Mouse (Mus musculus) CH12.LX (cell line): ENCODE data around the gene H2al1e. TPM values are rescaled to one million over a fixed set of nuclear protein-coding genes. Genes with fewer than 3 reads are reported as not detected.

ENCODE experiments used
- DNase-seq: peaks from one replicate; pipeline ENCODE4 v3.0.0-alpha.2; 2013; ENCODE audit errors: extremely low read depth
- H3K27ac ChIP-seq: 2 replicates; pipeline ENCODE4 v1.5.1; 2012; ENCODE audit warnings: low read depth, mild to moderate bottlenecking, control low read depth, moderate library complexity; ENCODE audit not compliant: insufficient read depth
- H3K27me3 ChIP-seq: replicated peaks from 2 replicates; pipeline ENCODE3; 2012; ENCODE audit warnings: inconsistent platforms
- H3K36me3 ChIP-seq, 2 experiments: replicated peaks in 1 of 2; 2 replicates each; pipeline versions ENCODE3 to v1.6.1; 2012; ENCODE audit warnings: inconsistent platforms in 1 of 2, low read length in 1 of 2, mild to moderate bottlenecking in 1 of 2, mixed read lengths in 1 of 2, moderate library complexity in 1 of 2; ENCODE audit not compliant: control insufficient read depth in 1 of 2, insufficient read depth in 1 of 2
- H3K4me1 ChIP-seq, 2 experiments: 2 replicates each; pipeline ENCODE4 v1.6.1; 2012; ENCODE audit warnings: inconsistent platforms in 1 of 2, moderate library complexity in 1 of 2; ENCODE audit not compliant: insufficient read depth in 2 of 2, control insufficient read depth in 1 of 2
- H3K4me2 ChIP-seq: 2 replicates; pipeline ENCODE4 v1.6.1; 2012; ENCODE audit warnings: low read depth, mild to moderate bottlenecking, control low read depth; ENCODE audit not compliant: poor library complexity, insufficient read depth, severe bottlenecking
- H3K4me3 ChIP-seq, 3 experiments: fragments of 150-350 bp in 1 of 3; sonication (generic) in 1 of 3; replicated peaks in 1 of 3; 2 replicates each; pipeline versions ENCODE3 to v1.5.1; 2011 to 2012; ENCODE audit warnings: low read depth in 2 of 3, low read length in 2 of 3, mild to moderate bottlenecking in 2 of 3, moderate library complexity in 2 of 3, control low read depth in 1 of 3, improper control_type of control experiment in 1 of 3, inconsistent platforms in 1 of 3, mixed read lengths in 1 of 3; ENCODE audit not compliant: poor library complexity in 1 of 3
- H3K79me2 ChIP-seq: replicated peaks from 2 replicates; pipeline ENCODE4 v1.6.1; 2012; ENCODE audit warnings: mild to moderate bottlenecking, moderate library complexity; ENCODE audit not compliant: control insufficient read depth, poor library complexity, insufficient read depth, severe bottlenecking; ENCODE audit errors: extremely low read depth
- H3K9ac ChIP-seq: 2 replicates; pipeline ENCODE4 v1.6.1; 2012; ENCODE audit warnings: low read depth, mild to moderate bottlenecking, control low read depth, moderate library complexity; ENCODE audit not compliant: insufficient read depth
- H3K9me3 ChIP-seq: replicated peaks from 2 replicates; pipeline ENCODE3; 2012; ENCODE audit warnings: low read length, inconsistent platforms, mixed read lengths
- CHD1 ChIP-seq: IDR thresholded peaks from 2 replicates; pipeline ENCODE4 v1.6.1; 2012; ENCODE audit warnings: low read depth, low read length, improper control_type of control experiment, inconsistent platforms
- CHD2 ChIP-seq: IDR thresholded peaks from 2 replicates; pipeline ENCODE4 v1.6.1; 2011; ENCODE audit warnings: low read length, improper control_type of control experiment
- EP300 ChIP-seq: IDR thresholded peaks from 2 replicates; pipeline ENCODE4 v1.6.1; 2011; ENCODE audit warnings: low read length, improper control_type of control experiment
- HCFC1 ChIP-seq: IDR thresholded peaks from 2 replicates; pipeline ENCODE4 v1.6.1; 2012; ENCODE audit warnings: low read depth, mild to moderate bottlenecking, inconsistent platforms, low read length, improper control_type of control experiment
- JUND ChIP-seq: conservative IDR thresholded peaks from 2 replicates; pipeline ENCODE4 v1.6.1; 2011; ENCODE audit warnings: low read depth, low read length, improper control_type of control experiment
- KAT2A ChIP-seq: IDR thresholded peaks from 2 replicates; pipeline ENCODE4 v1.6.1; 2012; ENCODE audit warnings: low read length, improper control_type of control experiment, inconsistent platforms; ENCODE audit not compliant: insufficient replicate concordance
- MAX ChIP-seq: IDR thresholded peaks from 2 replicates; pipeline ENCODE4 v1.6.1; 2011; ENCODE audit warnings: low read length, improper control_type of control experiment
- MAZ ChIP-seq: IDR thresholded peaks from 2 replicates; pipeline ENCODE4 v1.6.1; 2012; ENCODE audit warnings: low read depth, mild to moderate bottlenecking, inconsistent platforms, low read length, improper control_type of control experiment, moderate library complexity
- MEF2A ChIP-seq: IDR thresholded peaks from 2 replicates; pipeline ENCODE4 v1.6.1; 2014; ENCODE audit warnings: low read depth, mild to moderate bottlenecking, inconsistent platforms, low read length, improper control_type of control experiment, borderline replicate concordance
- MYC ChIP-seq: IDR thresholded peaks from 2 replicates; pipeline ENCODE4 v1.6.1; 2011; ENCODE audit warnings: low read depth, mild to moderate bottlenecking, improper control_type of control experiment, low read length
- POLR2A ChIP-seq: IDR thresholded peaks from 2 replicates; pipeline ENCODE4 v1.6.1; 2011; ENCODE audit warnings: low read depth, mild to moderate bottlenecking, improper control_type of control experiment, low read length
- RCOR1 ChIP-seq: conservative IDR thresholded peaks from 2 replicates; pipeline ENCODE4 v1.6.1; 2012; ENCODE audit warnings: low read depth, mild to moderate bottlenecking, inconsistent platforms, low read length, improper control_type of control experiment
- TBP ChIP-seq: conservative IDR thresholded peaks from 2 replicates; pipeline ENCODE4 v1.6.1; 2011; ENCODE audit warnings: low read depth, low read length, improper control_type of control experiment
- ZKSCAN1 ChIP-seq: IDR thresholded peaks from 2 replicates; pipeline ENCODE4 v1.6.1; 2012; ENCODE audit warnings: low read depth, inconsistent platforms, low read length, improper control_type of control experiment, borderline replicate concordance
- ZNF384 ChIP-seq: IDR thresholded peaks from 2 replicates; pipeline ENCODE4 v1.6.1; 2012; ENCODE audit warnings: low read depth, low read length, improper control_type of control experiment, inconsistent platforms
- dilution Hi-C: fragments of 300-500 bp; cut with MboI; formaldehyde crosslinking; loops from 2 replicates; pipeline ENCODE4 v1.14.3; 2020; ENCODE audit warnings: low sequenced_read_pairs; ENCODE audit not compliant: extremely low pct_unique_long_range_greater_than_20kb, extremely low pct_ligation_motif_present
- in situ Hi-C: fragments of 300-500 bp; cut with MboI; formaldehyde crosslinking; loops from 3 replicates; pipeline ENCODE4 v1.14.3; 2019; ENCODE audit warnings: low sequenced_read_pairs, low pct_ligation_motif_present, low pct_unique_long_range_greater_than_20kb, mixed read lengths
- polyA plus RNA-seq: library from polyadenylated mRNA; unstranded; fragments of >175 nt; gene quantifications from 2 replicates; pipeline ENCODE4 v1.2.1, GENCODE M21; 2012; ENCODE audit warnings: low read depth; ENCODE audit not compliant: insufficient read length
- total RNA-seq, 2 experiments: library from RNA; depleted of rRNA; stranded (reverse); fragments of 300-350 nt in 1 of 2; fragments of >200 nt in 1 of 2; gene quantifications; 2 replicates each; pipeline ENCODE4 v1.2.3; 2012 to 2014

H2al1e gene
- total and polyA plus RNA-seq, 3 experiments = not detected

DNA sequence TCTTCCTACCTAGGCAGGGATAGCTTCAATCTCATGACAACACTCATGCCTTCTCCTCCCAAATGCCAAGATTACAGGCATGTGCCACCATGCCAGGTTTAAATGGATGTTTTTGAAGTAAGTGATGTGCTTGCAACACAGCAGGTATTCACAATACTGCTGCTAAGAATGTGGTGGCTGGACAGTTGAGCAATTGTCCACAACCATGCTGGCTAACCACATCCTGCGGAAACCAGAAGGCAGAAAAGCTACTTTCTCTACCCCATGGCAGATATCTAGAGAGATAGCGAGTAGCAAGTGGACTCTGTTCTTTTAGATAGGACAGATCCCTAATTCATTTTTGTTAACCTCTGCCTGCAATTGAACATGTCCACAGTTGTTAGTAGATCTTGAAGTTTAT, 49.5 kb downstream of the H2al1e start:
- in situ Hi-C loops = no loop called here
- H3K27ac ChIP-seq = no peak overlapping the region
- H3K4me1 ChIP-seq = no peaks in the 10 kb centered on the region
- no peaks in the 10 kb centered on the region for H3K27me3 ChIP-seq
- H3K36me3 ChIP-seq = no peaks in the 10 kb centered on the region
- TF ChIP-seq CHD1 (no peak), JUND (no peak), MYC (no peak), MAX (no peak), EP300 (no peak), TBP (no peak), RCOR1 (no peak), CHD2 (no peak), ZNF384 (no peak), POLR2A (no peak), ZKSCAN1 (no peak), MAZ (no peak), MEF2A (no peak), KAT2A (no peak), HCFC1 (no peak)
- no peaks in the 10 kb centered on the region for H3K9me3 ChIP-seq
- DNase-seq = no peak
- dilution Hi-C loops = no loop called here
- no peak overlapping the region for H3K4me2 ChIP-seq
- no peak overlapping the region for H3K4me3 ChIP-seq
- no peak overlapping the region for H3K9ac ChIP-seq
- H3K79me2 ChIP-seq = no peaks in the 10 kb centered on the region

Other genes with a start within 250 kb of the H2al1e start
- gene H2al1a, start 12.7 kb upstream of the H2al1e start, total RNA-seq (2012; rRNA removed) = not detected in 2 replicates
- not detected in 2 replicates for gene H2al1a, start 12.7 kb upstream of the H2al1e start, total RNA-seq (2014; rRNA removed)
- not detected in 2 replicates for gene H2al1a, start 12.7 kb upstream of the H2al1e start, polyA plus RNA-seq
- not detected in 2 replicates for gene H2al1b, start 9.5 kb upstream of the H2al1e start, total RNA-seq (2012; rRNA removed)
- not detected in 2 replicates for gene H2al1b, start 9.5 kb upstream of the H2al1e start, total RNA-seq (2014; rRNA removed)
- gene H2al1b, start 9.5 kb upstream of the H2al1e start, polyA plus RNA-seq = not detected in 2 replicates
- not detected in 2 replicates for gene H2al1c, start 6.3 kb upstream of the H2al1e start, total RNA-seq (2012; rRNA removed)
- gene H2al1c, start 6.3 kb upstream of the H2al1e start, total RNA-seq (2014; rRNA removed) = not detected in 2 replicates
- gene H2al1c, start 6.3 kb upstream of the H2al1e start, polyA plus RNA-seq = not detected in 2 replicates
- gene H2al1d, start 3.1 kb upstream of the H2al1e start, total RNA-seq (2012; rRNA removed) = not detected in 2 replicates
- gene H2al1d, start 3.1 kb upstream of the H2al1e start, total RNA-seq (2014; rRNA removed) = not detected in 2 replicates
- gene H2al1d, start 3.1 kb upstream of the H2al1e start, polyA plus RNA-seq = not detected in 2 replicates
- gene H2al1f, start 3.2 kb downstream of the H2al1e start, total RNA-seq (2012; rRNA removed) = not detected in 2 replicates
- not detected in 2 replicates for gene H2al1f, start 3.2 kb downstream of the H2al1e start, total RNA-seq (2014; rRNA removed)
- not detected in 2 replicates for gene H2al1f, start 3.2 kb downstream of the H2al1e start, polyA plus RNA-seq
- gene H2al1g, start 6.3 kb downstream of the H2al1e start, total RNA-seq (2012; rRNA removed) = not detected in 2 replicates
- not detected in 2 replicates for gene H2al1g, start 6.3 kb downstream of the H2al1e start, total RNA-seq (2014; rRNA removed)
- not detected in 2 replicates for gene H2al1g, start 6.3 kb downstream of the H2al1e start, polyA plus RNA-seq
- not detected in 2 replicates for gene H2al1h, start 9.6 kb downstream of the H2al1e start, total RNA-seq (2012; rRNA removed)
- not detected in 2 replicates for gene H2al1h, start 9.6 kb downstream of the H2al1e start, total RNA-seq (2014; rRNA removed)
- gene H2al1h, start 9.6 kb downstream of the H2al1e start, polyA plus RNA-seq = not detected in 2 replicates
- gene H2al1i, start 12.7 kb downstream of the H2al1e start, total RNA-seq (2012; rRNA removed) = not detected in 2 replicates
- gene H2al1i, start 12.7 kb downstream of the H2al1e start, total RNA-seq (2014; rRNA removed) = not detected in 2 replicates
- gene H2al1i, start 12.7 kb downstream of the H2al1e start, polyA plus RNA-seq = not detected in 2 replicates
- gene H2al1j, start 15.9 kb downstream of the H2al1e start, total RNA-seq (2012; rRNA removed) = not detected in 2 replicates
- gene H2al1j, start 15.9 kb downstream of the H2al1e start, total RNA-seq (2014; rRNA removed) = not detected in 2 replicates
- not detected in 2 replicates for gene H2al1j, start 15.9 kb downstream of the H2al1e start, polyA plus RNA-seq